Mouse (Mus musculus) lung, postnatal 14 days (tissue): ENCODE measurements around the gene Stx2.

Source experiments
- DNase-seq: peaks from one replicate; pipeline ENCODE4 v3.0.0; 2021

The Stx2 gene

GRCm38 (mm10) chr5:129008412-129008826, at the start of gene Stx2:
Stx2 (minus strand) TSS chr5:129008574.
- DNase-seq, result peak; percentile 95

GRCm38 (mm10) chr5:129054675-129055284, 46.4 kb upstream of the Stx2 start:
- DNase-seq, result no peak

- DNase-seq, result no peak
These were observed 44.4 kb upstream of the Stx2 start for GRCm38 (mm10) chr5:129052636-129053355.

GRCm38 (mm10) chr5:129051910-129052309, 43.5 kb upstream of the Stx2 start:
- DNase-seq, result no peak

GRCm38 (mm10) chr5:129049372-129049771, 41.0 kb upstream of the Stx2 start:
- no peak for DNase-seq

GRCm38 (mm10) chr5:129045641-129046580, 37.5 kb upstream of the Stx2 start:
- DNase-seq, result no peak

- no peak for DNase-seq
These were observed 29.4 kb upstream of the Stx2 start for GRCm38 (mm10) chr5:129037739-129038138.

GRCm38 (mm10) chr5:129036678-129037077, 28.3 kb upstream of the Stx2 start:
- DNase-seq, result no peak

- DNase-seq, result no peak
These were observed 20.9 kb upstream of the Stx2 start for GRCm38 (mm10) chr5:129029131-129029723.

- no peak for DNase-seq
These were observed 18.3 kb upstream of the Stx2 start for GRCm38 (mm10) chr5:129026637-129027036.

- no peak for DNase-seq
These were observed 17.8 kb upstream of the Stx2 start for GRCm38 (mm10) chr5:129026171-129026570.

GRCm38 (mm10) chr5:129025725-129026124, 17.4 kb upstream of the Stx2 start:
- DNase-seq, result no peak

- no peak for DNase-seq
These were observed 16.7 kb upstream of the Stx2 start for GRCm38 (mm10) chr5:129025048-129025447.

- DNase-seq, result peak; percentile 7
These were observed 12.4 kb upstream of the Stx2 start for GRCm38 (mm10) chr5:129020731-129021130.

- no peak for DNase-seq
These were observed 11.9 kb upstream of the Stx2 start for GRCm38 (mm10) chr5:129020300-129020668.

- peak; percentile 95 for DNase-seq
These were observed 11.3 kb upstream of the Stx2 start, which contains the start of gene Ran for GRCm38 (mm10) chr5:129019497-129020299. Ran (plus strand) TSS chr5:129020069.

GRCm38 (mm10) chr5:129018782-129019489, 10.6 kb upstream of the Stx2 start:
- DNase-seq, result no peak

GRCm38 (mm10) chr5:129016370-129016769, 8.0 kb upstream of the Stx2 start:
- DNase-seq, result no peak

- no peak for DNase-seq
These were observed 7.2 kb upstream of the Stx2 start for GRCm38 (mm10) chr5:129015540-129015939.

GRCm38 (mm10) chr5:129015020-129015419, 6.6 kb upstream of the Stx2 start:
- DNase-seq, result no peak

GRCm38 (mm10) chr5:129010937-129011336, 2.6 kb upstream of the Stx2 start:
- no peak for DNase-seq
